Mouse (Mus musculus) forebrain, embryonic 10.5 days (tissue): ENCODE results near the gene Cdkal1. TPM values are rescaled to one million over a fixed set of nuclear protein-coding genes. Genes with fewer than 3 reads are reported as not detected.
A peak's percentile ranks its signal among the peaks of the same experiment; 100 is the strongest.

Experiments
- DNase-seq: peaks from one replicate; pipeline ENCODE4 v3.0.0-alpha.2; 2017; ENCODE audit warnings: low spot score; ENCODE audit errors: extremely low spot score
- H3K27ac ChIP-seq: fragments of 300-500 bp; sonication (generic); 2 replicates; pipeline ENCODE4 v1.5.1; 2016; ENCODE audit warnings: mild to moderate bottlenecking
- H3K27me3 ChIP-seq: fragments of 300-500 bp; sonication (generic); 2 replicates; pipeline ENCODE4 v1.6.1; 2016; ENCODE audit warnings: mild to moderate bottlenecking; ENCODE audit not compliant: poor library complexity, severe bottlenecking
- H3K36me3 ChIP-seq: fragments of 300-500 bp; sonication (generic); replicated peaks from 2 replicates; pipeline ENCODE4 v1.6.1; 2016; ENCODE audit warnings: mild to moderate bottlenecking, moderate library complexity
- H3K4me1 ChIP-seq: fragments of 300-500 bp; sonication (generic); 2 replicates; pipeline ENCODE4 v1.6.1; 2016
- H3K4me3 ChIP-seq: fragments of 300-500 bp; sonication (generic); 2 replicates; pipeline ENCODE4 v1.5.1; 2016; ENCODE audit warnings: mild to moderate bottlenecking, moderate library complexity
- H3K9me3 ChIP-seq: fragments of 300-500 bp; sonication (generic); 2 replicates; pipeline ENCODE4 v1.6.1; 2016; ENCODE audit warnings: mild to moderate bottlenecking, moderate library complexity
- WGBS: fragments of 180-500 bp; shearing (Covaris S2); methylation state at CpG from one replicate; pipeline ENCODE4 v1.1.7; 2016; 5-methylcytosine and 5-hydroxymethylcytosine counted together
- polyA plus RNA-seq: library from polyadenylated mRNA; unstranded; fragments of >200 nt; fragmentation: Nextera tagmentation; extraction: Ambion mirVana; gene quantifications from 2 replicates; pipeline ENCODE4 v1.2.1, GENCODE M21; 2016

Gene Cdkal1
- polyA plus RNA-seq, 1 experiment from 2014 or later = 34.3 TPM

DNA sequence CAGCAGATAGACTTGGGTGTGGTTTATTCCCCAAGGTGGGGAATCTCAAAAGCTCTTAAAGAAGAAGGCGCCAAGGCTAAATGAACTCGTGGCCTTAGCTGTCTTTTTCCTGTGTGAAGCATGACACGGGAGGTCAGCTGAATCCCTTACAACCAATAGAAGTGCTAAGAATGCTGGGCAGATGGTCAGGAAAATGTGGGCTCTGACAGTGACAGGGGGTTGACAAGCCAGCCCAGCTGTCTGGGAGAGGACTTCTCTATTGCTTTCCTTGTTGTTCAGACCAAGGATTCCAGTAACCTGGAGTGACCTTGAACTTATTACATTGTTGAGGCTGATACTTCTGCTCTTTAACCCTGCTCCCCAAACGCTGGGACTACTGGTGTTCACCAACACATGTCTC lies 564.9 kb downstream of the Cdkal1 start:
- H3K27me3 ChIP-seq = no peaks in the 10 kb centered on the region
- H3K9me3 ChIP-seq = no peaks in the 10 kb centered on the region
- no peak overlapping the region for H3K4me3 ChIP-seq
- H3K27ac ChIP-seq = no peak overlapping the region
- H3K36me3 ChIP-seq = no peaks in the 10 kb centered on the region
- DNase-seq = no peak
- H3K4me1 ChIP-seq = no peaks in the 10 kb centered on the region
- WGBS = 84% methylated on average over 4 of the region's 4 CpGs

- Histone ChIP-seq H3K4me3 (no peak overlapping the region), H3K27ac (no peak overlapping the region), H3K36me3 (no peaks in the 10 kb centered on the region), H3K9me3 (no peaks in the 10 kb centered on the region), H3K4me1 (no peaks in the 10 kb centered on the region), H3K27me3 (no peaks in the 10 kb centered on the region)
- 82% methylated on average over 3 of the region's 3 CpGs for WGBS
- no peak for DNase-seq
Measured at GRCm38 (mm10) chr13:29285058-29285457, 570.4 kb downstream of the Cdkal1 start.

- H3K27ac ChIP-seq = no peak overlapping the region
- no peaks in the 10 kb centered on the region for H3K36me3 ChIP-seq
- WGBS = 90% methylated on average over 6 of the region's 6 CpGs
- no peaks in the 10 kb centered on the region for H3K9me3 ChIP-seq
- H3K27me3 ChIP-seq = no peaks in the 10 kb centered on the region
- H3K4me3 ChIP-seq = no peak overlapping the region
- no peak for DNase-seq
- peaks cover 6% of the 10 kb centered on the region; the same call in 1 of the 2 replicates for H3K4me1 ChIP-seq
Measured at GRCm38 (mm10) chr13:29281556-29281955, 573.9 kb downstream of the Cdkal1 start.

- H3K9me3 ChIP-seq = no peaks in the 10 kb centered on the region
- H3K36me3 ChIP-seq = no peaks in the 10 kb centered on the region
- no peak overlapping the region for H3K27ac ChIP-seq
- no peak for DNase-seq
- no peak overlapping the region for H3K4me3 ChIP-seq
- peaks cover 25% of the 10 kb centered on the region for H3K4me1 ChIP-seq
- H3K27me3 ChIP-seq = no peaks in the 10 kb centered on the region
- 81% methylated on average over 4 of the region's 4 CpGs for WGBS
Measured at GRCm38 (mm10) chr13:29278156-29278555, 577.3 kb downstream of the Cdkal1 start.

- Histone ChIP-seq H3K27me3 (no peaks in the 10 kb centered on the region), H3K27ac (peak overlapping the region; percentile 36; the same call in 1 of the 2 replicates), H3K4me1 (peaks cover 27% of the 10 kb centered on the region), H3K4me3 (no peak overlapping the region), H3K36me3 (no peaks in the 10 kb centered on the region), H3K9me3 (no peaks in the 10 kb centered on the region)
- WGBS = 43% methylated on average over 11 of the region's 11 CpGs
- DNase-seq = no peak
Measured at GRCm38 (mm10) chr13:29274296-29274695, 581.2 kb downstream of the Cdkal1 start.

- Histone ChIP-seq H3K36me3 (no peaks in the 10 kb centered on the region), H3K9me3 (no peaks in the 10 kb centered on the region), H3K4me3 (no peak overlapping the region; the same call in 1 of the 2 replicates), H3K4me1 (peaks cover 27% of the 10 kb centered on the region), H3K27ac (peak overlapping the region; percentile 73), H3K27me3 (no peaks in the 10 kb centered on the region)
- peak; percentile 27 for DNase-seq
- 26% methylated on average over 4 of the region's 4 CpGs for WGBS
Measured at GRCm38 (mm10) chr13:29273693-29274221, 581.7 kb downstream of the Cdkal1 start.

DNA sequence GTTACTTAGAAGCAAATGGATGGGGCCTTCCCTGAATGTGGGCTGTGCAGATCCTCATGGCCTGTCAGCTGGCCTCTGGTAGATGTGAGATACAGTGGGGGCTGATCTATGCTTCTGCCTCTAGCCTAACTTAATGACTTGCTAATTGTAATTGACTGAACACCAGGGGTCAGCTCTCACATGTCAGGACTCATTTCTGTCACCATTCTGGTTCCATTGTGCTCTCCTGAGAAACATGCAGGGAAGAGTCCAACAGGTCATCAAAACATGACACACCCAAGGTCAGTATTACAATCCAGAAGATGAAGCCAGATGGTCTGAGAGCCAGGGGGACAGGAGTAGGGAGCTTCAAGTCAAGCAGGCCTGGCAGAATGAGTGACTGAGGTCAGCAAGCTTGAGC lies 584.0 kb downstream of the Cdkal1 start:
- no peaks in the 10 kb centered on the region for H3K36me3 ChIP-seq
- no peak overlapping the region for H3K4me3 ChIP-seq
- H3K9me3 ChIP-seq = no peaks in the 10 kb centered on the region
- H3K27me3 ChIP-seq = no peaks in the 10 kb centered on the region
- H3K4me1 ChIP-seq = peaks cover 21% of the 10 kb centered on the region
- H3K27ac ChIP-seq = no peak overlapping the region
- no peak for DNase-seq

- 88% methylated on average over 11 of the region's 11 CpGs for WGBS
- no peaks in the 10 kb centered on the region for H3K9me3 ChIP-seq
- DNase-seq = no peak
- H3K4me1 ChIP-seq = no peaks in the 10 kb centered on the region
- no peaks in the 10 kb centered on the region for H3K27me3 ChIP-seq
- H3K36me3 ChIP-seq = no peaks in the 10 kb centered on the region
- no peak overlapping the region for H3K4me3 ChIP-seq
- no peak overlapping the region for H3K27ac ChIP-seq
Measured at GRCm38 (mm10) chr13:29264015-29264711, 591.3 kb downstream of the Cdkal1 start.

- WGBS = 85% methylated on average over 4 of the region's 4 CpGs
- Histone ChIP-seq H3K4me3 (no peak overlapping the region), H3K36me3 (no peaks in the 10 kb centered on the region), H3K4me1 (no peaks in the 10 kb centered on the region), H3K9me3 (no peaks in the 10 kb centered on the region), H3K27ac (peak overlapping the region; percentile 25; the same call in 1 of the 2 replicates), H3K27me3 (no peaks in the 10 kb centered on the region)
- DNase-seq = no peak
Measured at GRCm38 (mm10) chr13:29262164-29262563, 593.3 kb downstream of the Cdkal1 start.

DNA sequence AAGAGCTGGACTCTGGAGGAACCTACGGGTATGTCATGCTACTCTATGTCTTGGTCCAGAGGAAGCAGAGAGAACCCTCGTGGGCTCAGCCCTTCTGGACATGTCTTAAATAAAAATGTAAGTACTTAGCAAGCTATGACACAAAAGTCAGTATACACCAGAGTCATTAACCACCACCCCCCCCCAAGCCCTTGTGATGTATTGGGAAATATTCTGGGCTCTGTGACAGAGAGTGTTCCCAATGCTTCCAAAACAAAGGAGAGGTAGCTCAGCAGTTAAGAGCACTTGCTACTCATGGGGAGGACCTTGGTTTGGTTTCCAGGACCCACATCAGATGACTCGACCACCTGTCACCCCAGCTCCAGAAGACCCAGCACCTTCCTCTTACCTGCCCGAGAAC lies 606.9 kb downstream of the Cdkal1 start:
- no peaks in the 10 kb centered on the region for H3K4me1 ChIP-seq
- WGBS = 84% methylated on average over 4 of the region's 4 CpGs
- no peaks in the 10 kb centered on the region for H3K27me3 ChIP-seq
- H3K36me3 ChIP-seq = no peaks in the 10 kb centered on the region
- H3K9me3 ChIP-seq = no peaks in the 10 kb centered on the region
- no peak for DNase-seq
- no peak overlapping the region for H3K4me3 ChIP-seq
- no peak overlapping the region for H3K27ac ChIP-seq

DNA sequence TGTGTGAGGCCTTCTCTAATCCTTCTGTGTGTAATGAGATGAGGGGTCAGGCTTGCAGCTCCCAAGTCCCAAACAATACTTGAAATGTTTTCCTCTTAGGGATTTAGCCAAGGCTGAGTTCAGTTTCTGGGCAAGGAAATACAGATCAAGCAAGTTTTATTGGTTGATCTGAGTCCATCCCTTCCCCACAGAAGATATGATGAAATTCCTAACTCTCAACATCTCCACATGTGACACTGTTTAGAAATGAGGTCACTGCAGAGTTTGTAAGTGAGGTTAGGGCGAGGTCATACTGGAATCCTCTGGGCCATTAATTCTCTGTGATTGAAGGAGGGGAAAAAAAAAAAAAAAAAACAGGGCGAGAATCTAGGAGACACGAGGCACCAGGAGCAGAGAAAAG lies 607.7 kb downstream of the Cdkal1 start:
- Histone ChIP-seq H3K27ac (no peak overlapping the region), H3K9me3 (no peaks in the 10 kb centered on the region), H3K36me3 (no peaks in the 10 kb centered on the region), H3K4me1 (no peaks in the 10 kb centered on the region), H3K4me3 (no peak overlapping the region), H3K27me3 (no peaks in the 10 kb centered on the region)
- 71% methylated on average over 3 of the region's 3 CpGs for WGBS
- no peak for DNase-seq

DNA sequence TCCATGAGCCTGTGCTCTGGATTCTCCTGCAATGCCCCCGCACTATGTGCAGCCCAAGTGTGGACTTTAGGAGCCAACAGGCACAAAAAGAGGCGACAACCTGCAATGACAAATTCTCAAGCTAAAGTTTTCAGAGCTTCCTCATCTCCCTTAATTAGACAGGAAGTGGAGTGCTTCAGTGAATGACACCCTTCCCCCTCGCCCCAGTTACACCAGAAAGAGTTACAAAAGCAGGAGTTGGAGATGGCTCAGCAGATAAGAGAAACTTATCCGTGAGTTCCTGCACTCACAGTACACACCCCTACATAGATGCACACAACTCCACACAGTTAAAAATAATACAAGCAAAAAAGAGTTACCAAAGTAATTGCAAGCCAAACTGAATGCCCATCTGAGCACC lies 620.4 kb downstream of the Cdkal1 start:
- H3K4me3 ChIP-seq = no peak overlapping the region
- H3K9me3 ChIP-seq = peaks cover 11% of the 10 kb centered on the region; the same call in 1 of the 2 replicates
- no peak overlapping the region for H3K27ac ChIP-seq
- H3K4me1 ChIP-seq = peaks cover 7% of the 10 kb centered on the region; the same call in 1 of the 2 replicates
- H3K36me3 ChIP-seq = no peaks in the 10 kb centered on the region
- H3K27me3 ChIP-seq = no peaks in the 10 kb centered on the region
- WGBS = 85% methylated on average over 4 of the region's 4 CpGs
- no peak for DNase-seq

DNA sequence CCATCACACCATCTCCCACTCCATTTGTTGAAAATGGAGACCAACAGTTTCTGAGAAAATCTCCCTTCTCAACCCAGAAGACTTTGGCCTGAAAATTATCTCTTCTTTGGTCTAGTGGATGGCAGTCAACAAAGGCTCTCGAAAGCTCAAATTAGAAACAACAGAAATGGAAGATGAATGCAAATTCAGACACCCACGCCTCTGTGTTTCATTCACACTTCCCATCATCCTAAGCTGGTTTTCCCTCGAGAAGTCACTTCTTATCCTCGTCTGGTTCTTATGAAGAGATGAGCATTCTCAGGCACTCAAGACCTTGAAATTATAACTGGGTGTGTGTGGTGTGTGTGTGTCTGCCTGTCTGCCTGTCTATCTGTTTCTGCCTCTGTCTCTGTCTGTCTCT lies 621.0 kb downstream of the Cdkal1 start:
- no peak overlapping the region for H3K27ac ChIP-seq
- no peaks in the 10 kb centered on the region for H3K27me3 ChIP-seq
- DNase-seq = no peak
- peaks cover 7% of the 10 kb centered on the region; the same call in 1 of the 2 replicates for H3K4me1 ChIP-seq
- WGBS = 90% methylated on average over 4 of the region's 4 CpGs
- no peaks in the 10 kb centered on the region for H3K36me3 ChIP-seq
- H3K9me3 ChIP-seq = peaks cover 11% of the 10 kb centered on the region; the same call in 1 of the 2 replicates
- H3K4me3 ChIP-seq = no peak overlapping the region
